Mouse (Mus musculus) small intestine, adult 2 months (tissue): ENCODE results near the gene Nckap5. TPM values are rescaled to one million over a fixed set of nuclear protein-coding genes. Genes with fewer than 3 reads are reported as not detected.

Experiments used
- H3K27ac ChIP-seq: fragments of 200-500 bp; 2 replicates; pipeline ENCODE4 v1.5.1; 2012; ENCODE audit warnings: low read depth, low read length, control low read depth, inconsistent platforms; ENCODE audit not compliant: insufficient read depth
- H3K27me3 ChIP-seq: fragments of 200-500 bp; 2 replicates; pipeline ENCODE4 v1.6.1; 2012; ENCODE audit warnings: mild to moderate bottlenecking, moderate library complexity, low read length, inconsistent platforms; ENCODE audit not compliant: control insufficient read depth, insufficient read depth
- H3K36me3 ChIP-seq: fragments of 200-500 bp; 2 replicates; pipeline ENCODE4 v1.6.1; 2012; ENCODE audit warnings: mild to moderate bottlenecking, low read length, control low read depth, inconsistent platforms; ENCODE audit not compliant: control insufficient read depth, insufficient read depth
- H3K4me1 ChIP-seq: fragments of 200-500 bp; 2 replicates; pipeline ENCODE4 v1.6.1; 2012; ENCODE audit warnings: low read length, inconsistent platforms, mixed read lengths; ENCODE audit not compliant: control insufficient read depth, insufficient read depth, insufficient read length
- H3K4me3 ChIP-seq: fragments of 200-500 bp; 2 replicates; pipeline ENCODE4 v1.5.1; 2012; ENCODE audit warnings: low read depth, mild to moderate bottlenecking, control low read depth, inconsistent platforms, low read length, moderate library complexity
- CTCF ChIP-seq: fragments of 200-500 bp; IDR thresholded peaks from 2 replicates; pipeline ENCODE4 v1.5.1; 2012; ENCODE audit warnings: low read depth, mild to moderate bottlenecking, control low read depth, inconsistent platforms, low read length, moderate library complexity, mixed read lengths; ENCODE audit not compliant: insufficient replicate concordance, insufficient read length; ENCODE audit errors: extremely low read depth
- POLR2A ChIP-seq: fragments of 200-500 bp; IDR thresholded peaks from 2 replicates; pipeline ENCODE4 v1.6.1; 2012; ENCODE audit warnings: low read depth, mild to moderate bottlenecking, control low read depth, inconsistent platforms, low read length, moderate library complexity
- WGBS: fragments of 180-500 bp; shearing (Covaris S2); methylation state at CpG from one replicate; pipeline ENCODE4 v1.1.7; 2018; 5-methylcytosine and 5-hydroxymethylcytosine counted together
- polyA plus RNA-seq: library from polyadenylated mRNA; depleted of rRNA; stranded (reverse); fragments of >200 nt; gene quantifications from 2 replicates; pipeline ENCODE4 v1.2.3, GENCODE M21; 2012

The Nckap5 gene
- polyA plus RNA-seq, 1 experiment, result 8.5 TPM

GRCm38 (mm10) chr1:126264931-126265330 is 565.7 kb downstream of the Nckap5 start:
- no peaks in the 10 kb centered on the region for H3K36me3 ChIP-seq
- 70% methylated on average over 5 of the region's 5 CpGs for WGBS
- no peak for TF ChIP-seq CTCF
- TF ChIP-seq POLR2A, result no peak
- no peak overlapping the region for H3K27ac ChIP-seq
- H3K4me1 ChIP-seq, result no peaks in the 10 kb centered on the region
- H3K27me3 ChIP-seq, result no peaks in the 10 kb centered on the region
- H3K4me3 ChIP-seq, result no peak overlapping the region

DNA sequence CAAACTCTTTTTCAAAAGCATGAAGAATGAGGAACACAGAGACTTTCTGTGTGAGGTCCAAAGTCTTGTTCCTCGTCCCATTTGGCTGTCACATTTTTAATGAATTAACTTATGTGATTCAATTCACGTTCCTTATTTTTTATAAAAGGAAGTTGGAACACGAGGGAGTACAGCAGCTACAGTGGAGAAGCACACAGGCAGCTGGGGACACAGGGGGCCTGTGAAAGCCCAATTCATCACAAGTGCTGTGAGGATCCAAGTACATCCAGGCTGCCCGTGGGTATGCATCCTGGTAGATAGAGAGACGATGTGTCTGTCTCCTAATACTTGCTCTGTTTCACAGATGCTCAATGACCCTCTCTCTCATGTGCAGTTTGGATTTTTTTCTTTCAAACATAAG is 576.2 kb downstream of the Nckap5 start:
- TF ChIP-seq CTCF (no peak), POLR2A (no peak)
- Histone ChIP-seq H3K4me1 (no peaks in the 10 kb centered on the region), H3K4me3 (no peak overlapping the region), H3K27ac (no peak overlapping the region), H3K27me3 (no peaks in the 10 kb centered on the region), H3K36me3 (no peaks in the 10 kb centered on the region)
- 63% methylated on average over 5 of the region's 5 CpGs for WGBS

DNA sequence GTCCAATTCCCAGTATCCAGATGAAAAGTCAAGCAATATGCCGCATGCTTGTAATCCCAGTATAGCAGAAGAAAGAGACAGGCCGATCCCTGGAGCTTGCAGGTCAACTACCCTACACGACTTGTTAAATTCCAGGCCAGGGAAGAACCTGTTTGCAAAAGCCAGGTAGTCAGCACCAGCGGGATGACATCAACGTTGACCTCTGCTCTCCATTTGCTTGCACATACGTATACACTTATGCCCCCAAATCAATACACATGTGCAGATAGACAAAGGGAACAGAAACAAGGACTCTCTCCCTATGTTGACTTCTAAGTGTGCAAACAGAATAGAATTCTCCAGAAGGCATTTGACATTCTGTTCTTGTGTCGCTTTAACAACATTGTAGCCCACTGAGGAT is 576.7 kb downstream of the Nckap5 start:
- Histone ChIP-seq H3K4me1 (no peaks in the 10 kb centered on the region), H3K27me3 (no peaks in the 10 kb centered on the region), H3K4me3 (no peak overlapping the region), H3K27ac (no peak overlapping the region), H3K36me3 (no peaks in the 10 kb centered on the region)
- TF ChIP-seq CTCF, result no peak
- TF ChIP-seq POLR2A, result no peak
- 56% methylated on average over 7 of the region's 7 CpGs for WGBS

DNA sequence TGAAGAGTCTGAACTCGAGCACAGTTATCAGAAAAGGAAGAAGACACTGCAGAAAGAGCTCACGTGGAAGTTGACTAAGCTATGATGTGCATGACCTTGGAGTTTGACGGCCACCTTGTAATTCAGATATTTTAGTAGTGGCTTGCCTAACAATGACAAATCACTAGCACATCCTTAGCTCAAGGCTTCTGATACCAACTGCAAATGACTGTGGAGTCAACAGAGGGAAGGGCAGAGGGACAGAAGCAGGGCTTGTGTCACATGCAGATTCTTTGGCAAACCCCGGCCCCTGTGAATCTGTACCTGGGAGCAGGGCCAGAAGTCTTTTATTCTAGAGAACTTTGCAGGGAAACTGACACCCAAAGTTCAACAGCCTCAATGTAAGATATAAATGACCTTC is 597.4 kb downstream of the Nckap5 start:
- Histone ChIP-seq H3K36me3 (no peaks in the 10 kb centered on the region), H3K4me3 (no peak overlapping the region), H3K27me3 (no peaks in the 10 kb centered on the region), H3K27ac (no peak overlapping the region), H3K4me1 (no peaks in the 10 kb centered on the region)
- TF ChIP-seq CTCF, result no peak
- TF ChIP-seq POLR2A, result no peak
- WGBS, result 60% methylated on average over 4 of the region's 4 CpGs

- Histone ChIP-seq H3K27me3 (no peaks in the 10 kb centered on the region), H3K4me3 (no peak overlapping the region), H3K36me3 (no peaks in the 10 kb centered on the region), H3K27ac (no peak overlapping the region), H3K4me1 (no peaks in the 10 kb centered on the region)
- 78% methylated on average over 9 of the region's 9 CpGs for WGBS
- no peak for TF ChIP-seq CTCF
- TF ChIP-seq POLR2A, result no peak
These were observed 599.4 kb downstream of the Nckap5 start for GRCm38 (mm10) chr1:126231199-126231598.

GRCm38 (mm10) chr1:126210212-126210611 is 620.4 kb downstream of the Nckap5 start:
- WGBS, result 57% methylated on average over 6 of the region's 6 CpGs
- TF ChIP-seq POLR2A (no peak), CTCF (no peak)
- Histone ChIP-seq H3K4me1 (no peaks in the 10 kb centered on the region), H3K4me3 (no peak overlapping the region), H3K36me3 (no peaks in the 10 kb centered on the region), H3K27me3 (no peaks in the 10 kb centered on the region), H3K27ac (no peak overlapping the region)

DNA sequence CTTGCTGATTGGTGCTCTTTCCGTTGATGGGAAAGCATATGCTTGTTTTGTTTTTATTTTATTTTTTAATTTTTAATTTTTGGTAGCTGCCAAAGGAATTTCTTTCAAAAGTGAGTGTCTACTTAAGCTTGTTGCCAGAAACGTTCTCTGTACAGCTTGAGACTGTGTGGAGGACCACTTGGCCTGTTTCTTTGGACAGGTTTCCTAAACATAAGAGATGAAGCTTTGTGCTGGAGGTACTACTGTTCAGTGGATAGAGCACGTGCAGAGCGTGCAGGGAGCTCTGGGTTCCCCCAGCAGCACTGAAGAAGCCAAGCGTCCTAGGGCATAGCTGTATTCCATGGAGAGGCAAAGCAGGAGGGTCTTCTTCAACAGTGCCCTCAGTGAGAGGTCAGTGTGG is 620.9 kb downstream of the Nckap5 start:
- no peaks in the 10 kb centered on the region for H3K36me3 ChIP-seq
- no peaks in the 10 kb centered on the region for H3K4me1 ChIP-seq
- 83% methylated on average over 5 of the region's 5 CpGs for WGBS
- H3K4me3 ChIP-seq, result no peak overlapping the region
- H3K27me3 ChIP-seq, result no peaks in the 10 kb centered on the region
- no peak overlapping the region for H3K27ac ChIP-seq
- TF ChIP-seq POLR2A (no peak), CTCF (no peak)

DNA sequence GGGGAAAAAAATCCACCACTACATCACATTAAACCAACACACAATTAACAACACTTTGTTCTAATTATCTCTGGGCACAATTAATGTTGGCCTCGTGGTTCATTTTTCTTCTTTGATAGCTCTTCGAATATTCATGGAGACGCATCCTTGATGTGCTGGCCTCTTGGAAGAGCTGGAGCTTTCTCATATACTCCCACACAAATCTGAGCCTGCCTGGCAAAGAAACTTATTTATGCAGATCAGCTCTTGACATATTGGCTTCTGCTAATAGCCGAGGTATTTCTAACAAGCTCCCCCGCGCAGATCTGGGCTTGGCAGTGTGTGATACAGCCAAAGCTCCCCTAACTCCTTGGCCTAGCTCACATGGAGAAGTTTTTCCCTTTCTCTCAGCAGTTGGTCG is 621.5 kb downstream of the Nckap5 start:
- WGBS, result 87% methylated on average over 7 of the region's 7 CpGs
- Histone ChIP-seq H3K4me3 (no peak overlapping the region), H3K27ac (no peak overlapping the region), H3K4me1 (no peaks in the 10 kb centered on the region), H3K36me3 (no peaks in the 10 kb centered on the region), H3K27me3 (no peaks in the 10 kb centered on the region)
- no peak for TF ChIP-seq CTCF
- TF ChIP-seq POLR2A, result no peak
